Mouse (Mus musculus): ENCODE results near the gene Med25. TPM values are rescaled to one million over a fixed set of nuclear protein-coding genes. Genes with fewer than 3 reads are reported as not detected.
"Not testable (repeated sequence)": the region's sequence is repeated elsewhere in the genome, so short reads cannot be mapped to it uniquely, and the experiment has no call there.

The Med25 gene
- polyA plus RNA-seq, 1 experiment from 2014 or later = 145 TPM

- H3K4me3 ChIP-seq = peak overlapping the region; percentile 85
- no peaks in the 10 kb centered on the region for H3K27me3 ChIP-seq
- ATAC-seq = no peak
- H3K9ac ChIP-seq = peak overlapping the region; percentile 91
- H3K36me3 ChIP-seq (ENCODE audit: poor library complexity, severe bottlenecking) = peaks cover 52% of the 10 kb centered on the region
- peaks cover 45% of the 10 kb centered on the region for H3K4me1 ChIP-seq
- no peak overlapping the region for H3K27ac ChIP-seq
- 83% methylated on average over 7 of the region's 7 CpGs for WGBS
- peak overlapping the region; percentile 95 for H3K4me2 ChIP-seq
- no peaks in the 10 kb centered on the region for H3K9me3 ChIP-seq (replicated peaks)
Measured at GRCm38 (mm10) chr7:44890180-44890579, 2.3 kb downstream of the Med25 start.

- no peak for ATAC-seq
- H3K9ac ChIP-seq = 0 out of 2 replicates have a peak overlapping the region, but pooled peaks have one; percentile 1
- H3K27ac ChIP-seq = 0 out of 2 replicates have a peak overlapping the region, but pooled peaks have one; percentile 4
- H3K9me3 ChIP-seq (replicated peaks) = no peaks in the 10 kb centered on the region
- no peak overlapping the region for H3K4me3 ChIP-seq
- no peak overlapping the region for H3K4me2 ChIP-seq
- WGBS = 83% methylated on average over 13 of the region's 13 CpGs
- peaks cover 28% of the 10 kb centered on the region for H3K4me1 ChIP-seq
- no peaks in the 10 kb centered on the region for H3K27me3 ChIP-seq
- peaks cover 67% of the 10 kb centered on the region for H3K36me3 ChIP-seq (ENCODE audit: poor library complexity, severe bottlenecking)
Measured at GRCm38 (mm10) chr7:44888256-44889105, 4.0 kb downstream of the Med25 start.

GRCm38 (mm10) chr7:44886964-44887363 lies 5.5 kb downstream of the Med25 start:
- H3K4me1 ChIP-seq = peaks cover 23% of the 10 kb centered on the region
- no peaks in the 10 kb centered on the region for H3K9me3 ChIP-seq (replicated peaks)
- H3K4me3 ChIP-seq = no peak overlapping the region
- peaks cover 82% of the 10 kb centered on the region for H3K36me3 ChIP-seq (ENCODE audit: poor library complexity, severe bottlenecking)
- H3K4me2 ChIP-seq = no peak overlapping the region
- H3K27me3 ChIP-seq = no peaks in the 10 kb centered on the region
- WGBS = 88% methylated on average over 7 of the region's 7 CpGs
- no peak for ATAC-seq
- H3K9ac ChIP-seq = peak overlapping the region; percentile 9; the same call in 1 of the 2 replicates
- H3K27ac ChIP-seq = no peak overlapping the region

- Histone ChIP-seq H3K9ac (no peak overlapping the region), H3K4me3 (no peak overlapping the region), H3K36me3 (ENCODE audit: poor library complexity, severe bottlenecking) (peaks cover 96% of the 10 kb centered on the region), H3K4me2 (no peak overlapping the region), H3K4me1 (peaks cover 9% of the 10 kb centered on the region), H3K27ac (no peak overlapping the region), H3K9me3 (replicated peaks) (no peaks in the 10 kb centered on the region), H3K27me3 (no peaks in the 10 kb centered on the region)
- ATAC-seq = no peak
- WGBS = 96% methylated on average over 5 of the region's 5 CpGs
Measured at GRCm38 (mm10) chr7:44884637-44885036, 7.9 kb downstream of the Med25 start.

GRCm38 (mm10) chr7:44883036-44883435 lies 9.5 kb downstream of the Med25 start:
- H3K9ac ChIP-seq = no peak overlapping the region
- no peak overlapping the region for H3K27ac ChIP-seq
- no peaks in the 10 kb centered on the region for H3K9me3 ChIP-seq (replicated peaks)
- peaks cover 96% of the 10 kb centered on the region for H3K36me3 ChIP-seq (ENCODE audit: poor library complexity, severe bottlenecking)
- no peak overlapping the region for H3K4me2 ChIP-seq
- ATAC-seq = no peak
- H3K4me3 ChIP-seq = no peak overlapping the region
- no peaks in the 10 kb centered on the region for H3K4me1 ChIP-seq
- H3K27me3 ChIP-seq = no peaks in the 10 kb centered on the region
- WGBS = 95% methylated on average over 3 of the region's 3 CpGs

- H3K9me3 ChIP-seq (replicated peaks) = no peaks in the 10 kb centered on the region
- H3K4me2 ChIP-seq = no peak overlapping the region
- 89% methylated on average over 14 of the region's 14 CpGs for WGBS
- H3K36me3 ChIP-seq (ENCODE audit: poor library complexity, severe bottlenecking) = peaks cover 74% of the 10 kb centered on the region
- H3K4me1 ChIP-seq = no peaks in the 10 kb centered on the region
- no peaks in the 10 kb centered on the region for H3K27me3 ChIP-seq
- H3K27ac ChIP-seq = no peak overlapping the region
- no peak overlapping the region for H3K4me3 ChIP-seq
- no peak overlapping the region for H3K9ac ChIP-seq
- no peak for ATAC-seq
Measured at GRCm38 (mm10) chr7:44877833-44878232, 14.7 kb downstream of the Med25 start.

GRCm38 (mm10) chr7:44871774-44872173 lies 20.7 kb downstream of the Med25 start:
- not testable (repeated sequence) for H3K4me2 ChIP-seq; H3K27me3 ChIP-seq; H3K9me3 ChIP-seq (replicated peaks); H3K27ac ChIP-seq; H3K9ac ChIP-seq; ATAC-seq; H3K4me3 ChIP-seq
- Histone ChIP-seq H3K4me1 (peaks cover 31% of the 10 kb centered on the region), H3K36me3 (ENCODE audit: poor library complexity, severe bottlenecking) (peaks cover 16% of the 10 kb centered on the region)
- 97% methylated on average over 2 of the region's 2 CpGs for WGBS

- Histone ChIP-seq H3K9ac (no peak overlapping the region), H3K27me3 (no peaks in the 10 kb centered on the region), H3K9me3 (replicated peaks) (no peaks in the 10 kb centered on the region), H3K4me2 (no peak overlapping the region), H3K36me3 (ENCODE audit: poor library complexity, severe bottlenecking) (peaks cover 16% of the 10 kb centered on the region), H3K4me1 (peaks cover 37% of the 10 kb centered on the region), H3K4me3 (no peak overlapping the region), H3K27ac (no peak overlapping the region; the same call in 1 of the 2 replicates)
- WGBS = 40% methylated on average over 1 of the region's 1 CpGs
- no peak for ATAC-seq
Measured at GRCm38 (mm10) chr7:44871181-44871580, 21.3 kb downstream of the Med25 start.

- ATAC-seq = no peak
- H3K4me1 ChIP-seq = peaks cover 43% of the 10 kb centered on the region
- peak overlapping the region; percentile 100 for H3K27ac ChIP-seq
- H3K4me2 ChIP-seq = peak overlapping the region; percentile 94
- H3K36me3 ChIP-seq (ENCODE audit: poor library complexity, severe bottlenecking) = peaks cover 16% of the 10 kb centered on the region
- WGBS = 80% methylated on average over 6 of the region's 6 CpGs
- no peaks in the 10 kb centered on the region for H3K9me3 ChIP-seq (replicated peaks)
- H3K4me3 ChIP-seq = peak overlapping the region; percentile 95
- H3K9ac ChIP-seq = peak overlapping the region; percentile 100; the same call in 1 of the 2 replicates
- H3K27me3 ChIP-seq = no peaks in the 10 kb centered on the region
Measured at GRCm38 (mm10) chr7:44870614-44871013, 21.9 kb downstream of the Med25 start.

GRCm38 (mm10) chr7:44869697-44870528 lies 22.6 kb downstream of the Med25 start, which contains the start of gene Ptov1:
Ptov1 (minus strand) TSS chr7:44869788.
- Histone ChIP-seq H3K27ac (peak within 1 kb of the TSS; percentile 100), H3K9me3 (replicated peaks) (no peaks in the 10 kb centered on the region), H3K9ac (peak within 1 kb of the TSS; percentile 100), H3K36me3 (ENCODE audit: poor library complexity, severe bottlenecking) (peaks cover 21% of the 10 kb centered on the region), H3K4me2 (peak within 1 kb of the TSS; percentile 94), H3K4me3 (peak within 1 kb of the TSS; percentile 95), H3K4me1 (peaks cover 50% of the 10 kb centered on the region), H3K27me3 (no peaks in the 10 kb centered on the region)
- WGBS = 9% methylated on average over 29 of the region's 29 CpGs
- peak; percentile 96 for ATAC-seq

- Histone ChIP-seq H3K27ac (peak overlapping the region; percentile 100), H3K4me2 (peak overlapping the region; percentile 94), H3K4me1 (peaks cover 56% of the 10 kb centered on the region), H3K9me3 (replicated peaks) (no peaks in the 10 kb centered on the region), H3K9ac (peak overlapping the region; percentile 100), H3K36me3 (ENCODE audit: poor library complexity, severe bottlenecking) (peaks cover 29% of the 10 kb centered on the region), H3K27me3 (no peaks in the 10 kb centered on the region), H3K4me3 (peak overlapping the region; percentile 95)
- WGBS = under 1% methylated on average over 92 of the region's 108 CpGs
- peak; percentile 28 for ATAC-seq
Measured at GRCm38 (mm10) chr7:44868919-44869696, 23.4 kb downstream of the Med25 start.
